Mouse (Mus musculus): ENCODE measurements around the gene Mrpl40. TPM values are rescaled to one million over a fixed set of nuclear protein-coding genes. Genes with fewer than 3 reads are reported as not detected.

Mrpl40 gene
- 6.9 and 8.2 TPM in 2 replicates for polyA plus RNA-seq (2012; rRNA removed)

- H3K36me3 ChIP-seq (ENCODE audit: control insufficient read depth, insufficient read depth, low read length): peaks cover 16% of the 10 kb centered on the region
- H3K27me3 ChIP-seq (ENCODE audit: control insufficient read depth, insufficient read depth, low read length): no peaks in the 10 kb centered on the region
- H3K4me3 ChIP-seq (ENCODE audit: low read depth, low read length): peak within 1 kb of the TSS; percentile 99
- TF ChIP-seq CTCF (IDR thresholded peaks at IDR 0.05; ENCODE audit: extremely low read depth, insufficient read length, insufficient replicate concordance, low read depth, low read length): no peak
- peak; percentile 75 for TF ChIP-seq POLR2A (IDR thresholded peaks at IDR 0.05; ENCODE audit: low read depth, low read length)
- WGBS: under 1% methylated on average over 93 of the region's 93 CpGs
- peaks cover 6% of the 10 kb centered on the region; the same call in 1 of the 2 replicates for H3K4me1 ChIP-seq (ENCODE audit: control insufficient read depth, insufficient read depth, insufficient read length, low read length)
- H3K27ac ChIP-seq (ENCODE audit: insufficient read depth, low read depth, low read length): peak within 1 kb of the TSS; percentile 98
Measured at GRCm38 (mm10) chr16:18876442-18877308, at the start of gene Mrpl40, which contains the start of gene Hira. Gene Mrpl40, minus strand, starts transcription at chr16:18876862. Gene Hira, plus strand, starts transcription at chr16:18877037.

- peaks cover 70% of the 10 kb centered on the region for H3K36me3 ChIP-seq (ENCODE audit: control insufficient read depth, insufficient read depth, low read length)
- WGBS: 96% methylated on average over 2 of the region's 2 CpGs
Measured at GRCm38 (mm10) chr16:18921771-18922170, 45.1 kb upstream of the Mrpl40 start.

GRCm38 (mm10) chr16:18916064-18916463 is 39.4 kb upstream of the Mrpl40 start:
- no peak overlapping the region for H3K4me3 ChIP-seq (ENCODE audit: low read depth, low read length)

More at GRCm38 (mm10) chr16:18921771-18922170, 45.1 kb upstream of the Mrpl40 start:
- Histone ChIP-seq H3K27ac (ENCODE audit: insufficient read depth, low read depth, low read length) (no peak overlapping the region), H3K4me1 (ENCODE audit: control insufficient read depth, insufficient read depth, insufficient read length, low read length) (no peaks in the 10 kb centered on the region; the same call in 1 of the 2 replicates), H3K27me3 (ENCODE audit: control insufficient read depth, insufficient read depth, low read length) (no peaks in the 10 kb centered on the region), H3K4me3 (ENCODE audit: low read depth, low read length) (no peak overlapping the region)
- no peak for TF ChIP-seq CTCF (IDR thresholded peaks at IDR 0.05; ENCODE audit: extremely low read depth, insufficient read length, insufficient replicate concordance, low read depth, low read length)
- TF ChIP-seq POLR2A (IDR thresholded peaks at IDR 0.05; ENCODE audit: low read depth, low read length): no peak

GRCm38 (mm10) chr16:18905648-18906047 is 29.0 kb upstream of the Mrpl40 start:
- no peak overlapping the region for H3K27ac ChIP-seq (ENCODE audit: insufficient read depth, low read depth, low read length)
- no peak for TF ChIP-seq CTCF (IDR thresholded peaks at IDR 0.05; ENCODE audit: extremely low read depth, insufficient read length, insufficient replicate concordance, low read depth, low read length)
- TF ChIP-seq POLR2A (IDR thresholded peaks at IDR 0.05; ENCODE audit: low read depth, low read length): no peak
- peaks cover 29% of the 10 kb centered on the region for H3K36me3 ChIP-seq (ENCODE audit: control insufficient read depth, insufficient read depth, low read length)
- no peak overlapping the region for H3K4me3 ChIP-seq (ENCODE audit: low read depth, low read length)
- no peaks in the 10 kb centered on the region for H3K4me1 ChIP-seq (ENCODE audit: control insufficient read depth, insufficient read depth, insufficient read length, low read length)
- 78% methylated on average over 1 of the region's 1 CpGs for WGBS
- no peaks in the 10 kb centered on the region for H3K27me3 ChIP-seq (ENCODE audit: control insufficient read depth, insufficient read depth, low read length)

More at GRCm38 (mm10) chr16:18916064-18916463, 39.4 kb upstream of the Mrpl40 start:
- H3K27ac ChIP-seq (ENCODE audit: insufficient read depth, low read depth, low read length): no peak overlapping the region
- H3K36me3 ChIP-seq (ENCODE audit: control insufficient read depth, insufficient read depth, low read length): peaks cover 51% of the 10 kb centered on the region
- H3K4me1 ChIP-seq (ENCODE audit: control insufficient read depth, insufficient read depth, insufficient read length, low read length): no peaks in the 10 kb centered on the region
- H3K27me3 ChIP-seq (ENCODE audit: control insufficient read depth, insufficient read depth, low read length): no peaks in the 10 kb centered on the region
- 94% methylated on average over 4 of the region's 4 CpGs for WGBS
- no peak for TF ChIP-seq POLR2A (IDR thresholded peaks at IDR 0.05; ENCODE audit: low read depth, low read length)
- no peak for TF ChIP-seq CTCF (IDR thresholded peaks at IDR 0.05; ENCODE audit: extremely low read depth, insufficient read length, insufficient replicate concordance, low read depth, low read length)

GRCm38 (mm10) chr16:18896429-18896828 is 19.8 kb upstream of the Mrpl40 start:
- Histone ChIP-seq H3K27me3 (ENCODE audit: control insufficient read depth, insufficient read depth, low read length) (no peaks in the 10 kb centered on the region), H3K36me3 (ENCODE audit: control insufficient read depth, insufficient read depth, low read length) (peaks cover 30% of the 10 kb centered on the region), H3K4me1 (ENCODE audit: control insufficient read depth, insufficient read depth, insufficient read length, low read length) (no peaks in the 10 kb centered on the region), H3K27ac (ENCODE audit: insufficient read depth, low read depth, low read length) (no peak overlapping the region), H3K4me3 (ENCODE audit: low read depth, low read length) (no peak overlapping the region)
- TF ChIP-seq CTCF (IDR thresholded peaks at IDR 0.05; ENCODE audit: extremely low read depth, insufficient read length, insufficient replicate concordance, low read depth, low read length) (no peak), POLR2A (IDR thresholded peaks at IDR 0.05; ENCODE audit: low read depth, low read length) (no peak)
- 32% methylated on average over 10 of the region's 10 CpGs for WGBS

- H3K36me3 ChIP-seq (ENCODE audit: control insufficient read depth, insufficient read depth, low read length): peaks cover 29% of the 10 kb centered on the region
- H3K4me1 ChIP-seq (ENCODE audit: control insufficient read depth, insufficient read depth, insufficient read length, low read length): no peaks in the 10 kb centered on the region
- H3K4me3 ChIP-seq (ENCODE audit: low read depth, low read length): no peak overlapping the region
- WGBS: 31% methylated on average over 3 of the region's 3 CpGs
- TF ChIP-seq POLR2A (IDR thresholded peaks at IDR 0.05; ENCODE audit: low read depth, low read length) (no peak), CTCF (IDR thresholded peaks at IDR 0.05; ENCODE audit: extremely low read depth, insufficient read length, insufficient replicate concordance, low read depth, low read length) (no peak)
- H3K27me3 ChIP-seq (ENCODE audit: control insufficient read depth, insufficient read depth, low read length): no peaks in the 10 kb centered on the region
- H3K27ac ChIP-seq (ENCODE audit: insufficient read depth, low read depth, low read length): no peak overlapping the region
Measured at GRCm38 (mm10) chr16:18895249-18895648, 18.6 kb upstream of the Mrpl40 start.

- WGBS: 71% methylated on average over 4 of the region's 4 CpGs
- Histone ChIP-seq H3K4me3 (ENCODE audit: low read depth, low read length) (no peak overlapping the region), H3K4me1 (ENCODE audit: control insufficient read depth, insufficient read depth, insufficient read length, low read length) (no peaks in the 10 kb centered on the region), H3K27me3 (ENCODE audit: control insufficient read depth, insufficient read depth, low read length) (no peaks in the 10 kb centered on the region), H3K27ac (ENCODE audit: insufficient read depth, low read depth, low read length) (no peak overlapping the region), H3K36me3 (ENCODE audit: control insufficient read depth, insufficient read depth, low read length) (peaks cover 18% of the 10 kb centered on the region)
- TF ChIP-seq CTCF (IDR thresholded peaks at IDR 0.05; ENCODE audit: extremely low read depth, insufficient read length, insufficient replicate concordance, low read depth, low read length) (no peak), POLR2A (IDR thresholded peaks at IDR 0.05; ENCODE audit: low read depth, low read length) (no peak)
Measured at GRCm38 (mm10) chr16:18893840-18894372, 17.2 kb upstream of the Mrpl40 start.

Measured in small intestine, adult 2 months (tissue).